Mouse (Mus musculus) E14TG2a.4 (cell line): ENCODE results near the gene Mboat2.

Experiments used
- H3K27me3 ChIP-seq: 2 replicates; pipeline ENCODE4 v1.6.1; 2014; ENCODE audit warnings: low read length, control low read depth; ENCODE audit not compliant: insufficient read depth
- H3K36me3 ChIP-seq: 2 replicates; pipeline ENCODE4 v1.6.1; 2014; ENCODE audit warnings: low read length, control low read depth; ENCODE audit not compliant: insufficient read depth
- H3K4me1 ChIP-seq: replicated peaks from 2 replicates; pipeline ENCODE4 v1.6.1; 2014; ENCODE audit warnings: low read depth, low read length, control low read depth
- H3K4me3 ChIP-seq: replicated peaks from 2 replicates; pipeline ENCODE4 v1.5.1; 2014; ENCODE audit warnings: mild to moderate bottlenecking, low read length
- H3K9me3 ChIP-seq: 2 replicates; pipeline ENCODE4 v1.6.1; 2014; ENCODE audit warnings: low read length, control low read depth
- CTCF ChIP-seq: conservative IDR thresholded peaks from 2 replicates; pipeline ENCODE4 v1.5.1; 2014; ENCODE audit warnings: low read length
- NANOG ChIP-seq: IDR thresholded peaks from 2 replicates; pipeline ENCODE4 v1.6.1; 2014; ENCODE audit warnings: borderline replicate concordance, low read length, mixed read lengths
- POU5F1 ChIP-seq: IDR thresholded peaks from 2 replicates; pipeline ENCODE4 v1.6.1; 2014; ENCODE audit warnings: low read length, borderline replicate concordance

Mboat2 gene

GRCm38 (mm10) chr12:24830766-24831152, at the start of gene Mboat2:
TSS of gene Mboat2 (plus strand) at chr12:24830879.
- Histone ChIP-seq H3K36me3 (no peaks in the 10 kb centered on the region), H3K9me3 (no peaks in the 10 kb centered on the region), H3K4me1 (peaks cover 32% of the 10 kb centered on the region), H3K27me3 (peaks cover 9% of the 10 kb centered on the region), H3K4me3 (peak within 1 kb of the TSS; percentile 93)
- no peak for TF ChIP-seq CTCF
- no peak for TF ChIP-seq NANOG
- TF ChIP-seq POU5F1: no peak

- Histone ChIP-seq H3K4me1 (peaks cover 47% of the 10 kb centered on the region), H3K27me3 (no peaks in the 10 kb centered on the region), H3K4me3 (no peak overlapping the region), H3K9me3 (no peaks in the 10 kb centered on the region), H3K36me3 (no peaks in the 10 kb centered on the region)
- TF ChIP-seq CTCF (no peak), POU5F1 (no peak), NANOG (no peak)
Observed at GRCm38 (mm10) chr12:24783735-24784134, 46.9 kb upstream of the Mboat2 start.

- Histone ChIP-seq H3K9me3 (no peaks in the 10 kb centered on the region), H3K27me3 (no peaks in the 10 kb centered on the region), H3K36me3 (no peaks in the 10 kb centered on the region), H3K4me3 (no peak overlapping the region), H3K4me1 (peaks cover 38% of the 10 kb centered on the region)
- TF ChIP-seq POU5F1 (no peak), CTCF (no peak), NANOG (no peak)
Observed at GRCm38 (mm10) chr12:24785882-24786281, 44.8 kb upstream of the Mboat2 start.

GRCm38 (mm10) chr12:24786316-24786715, 44.4 kb upstream of the Mboat2 start:
- Histone ChIP-seq H3K36me3 (no peaks in the 10 kb centered on the region), H3K9me3 (no peaks in the 10 kb centered on the region), H3K27me3 (no peaks in the 10 kb centered on the region), H3K4me1 (peaks cover 35% of the 10 kb centered on the region), H3K4me3 (no peak overlapping the region)
- TF ChIP-seq NANOG (no peak), CTCF (no peak), POU5F1 (no peak)

- H3K36me3 ChIP-seq: no peaks in the 10 kb centered on the region
- no peak for TF ChIP-seq POU5F1
- no peak for TF ChIP-seq NANOG
- TF ChIP-seq CTCF: no peak
- no peaks in the 10 kb centered on the region for H3K9me3 ChIP-seq
- H3K4me3 ChIP-seq: no peak overlapping the region
- no peaks in the 10 kb centered on the region for H3K27me3 ChIP-seq
- peaks cover 24% of the 10 kb centered on the region for H3K4me1 ChIP-seq
Observed at GRCm38 (mm10) chr12:24789659-24790058, 41.0 kb upstream of the Mboat2 start.

- Histone ChIP-seq H3K9me3 (0 out of 2 replicates have a peak, but pooled peaks cover 4% of the 10 kb centered on the region), H3K4me1 (no peaks in the 10 kb centered on the region), H3K36me3 (no peaks in the 10 kb centered on the region), H3K27me3 (no peaks in the 10 kb centered on the region), H3K4me3 (no peak overlapping the region)
- TF ChIP-seq POU5F1 (no peak), NANOG (no peak), CTCF (no peak)
Observed at GRCm38 (mm10) chr12:24811230-24811629, 19.4 kb upstream of the Mboat2 start.

- Histone ChIP-seq H3K4me1 (no peaks in the 10 kb centered on the region), H3K27me3 (no peaks in the 10 kb centered on the region), H3K36me3 (no peaks in the 10 kb centered on the region), H3K9me3 (0 out of 2 replicates have a peak, but pooled peaks cover 4% of the 10 kb centered on the region), H3K4me3 (no peak overlapping the region)
- TF ChIP-seq CTCF (no peak), POU5F1 (no peak), NANOG (no peak)
Observed at GRCm38 (mm10) chr12:24811906-24812305, 18.8 kb upstream of the Mboat2 start.

GRCm38 (mm10) chr12:24822831-24823230, 7.8 kb upstream of the Mboat2 start:
- peaks cover 4% of the 10 kb centered on the region; the same call in 1 of the 2 replicates for H3K4me1 ChIP-seq
- no peak for TF ChIP-seq POU5F1
- no peak for TF ChIP-seq CTCF
- TF ChIP-seq NANOG: no peak
- no peak overlapping the region for H3K4me3 ChIP-seq
- no peaks in the 10 kb centered on the region for H3K27me3 ChIP-seq
- H3K9me3 ChIP-seq: no peaks in the 10 kb centered on the region
- H3K36me3 ChIP-seq: no peaks in the 10 kb centered on the region

GRCm38 (mm10) chr12:24823636-24824354, 6.9 kb upstream of the Mboat2 start:
- peaks cover 4% of the 10 kb centered on the region; the same call in 1 of the 2 replicates for H3K4me1 ChIP-seq
- TF ChIP-seq NANOG (no peak), POU5F1 (no peak), CTCF (no peak)
- no peaks in the 10 kb centered on the region for H3K9me3 ChIP-seq
- H3K27me3 ChIP-seq: no peaks in the 10 kb centered on the region
- H3K4me3 ChIP-seq: no peak overlapping the region
- H3K36me3 ChIP-seq: no peaks in the 10 kb centered on the region
